Mouse (Mus musculus): ENCODE results near the gene Pld2.

DNA sequence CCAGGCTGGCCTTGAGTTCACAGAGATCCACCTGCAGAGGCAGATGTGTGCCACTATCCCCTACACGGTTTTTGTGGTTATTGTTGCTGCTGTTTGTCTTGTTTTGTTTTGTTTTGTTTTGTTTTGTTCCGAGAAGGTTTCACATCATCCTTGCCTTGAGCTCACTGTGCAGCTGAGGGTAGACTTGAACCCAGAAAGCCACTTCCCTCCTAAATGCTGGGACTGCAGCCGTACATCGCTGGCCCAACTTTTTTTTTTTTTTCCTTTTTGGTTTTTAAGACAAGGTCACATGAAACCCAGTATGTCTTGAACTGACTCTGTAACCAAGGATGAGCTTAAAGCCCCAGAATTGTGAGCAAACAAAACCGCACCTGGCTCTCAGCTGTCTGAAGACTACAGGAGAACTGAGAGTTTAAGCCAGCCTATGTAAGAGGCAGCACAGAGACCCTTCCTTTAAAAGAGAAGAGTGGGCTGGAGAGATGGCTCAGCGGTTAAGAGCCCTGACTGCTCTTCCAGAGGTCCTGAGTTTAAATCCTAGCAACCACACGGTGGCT is 32.8 kb upstream of the Pld2 start:
- TF ChIP-seq POLR2A (IDR thresholded peaks at IDR 0.05; ENCODE audit: extremely low read depth, insufficient read depth, low read length): no peak
- TF ChIP-seq CTCF (IDR thresholded peaks at IDR 0.05; ENCODE audit: low read depth, low read length): no peak
